Mouse (Mus musculus) intestine, embryonic 16.5 days (tissue): Measurements from ENCODE around the gene Snip1. TPM values are rescaled to one million over a fixed set of nuclear protein-coding genes. Genes with fewer than 3 reads are reported as not detected.

ENCODE experiments used
- polyA plus RNA-seq: library from polyadenylated mRNA; unstranded; fragments of >200 nt; fragmentation: Nextera tagmentation; extraction: Ambion mirVana; gene quantifications from 2 replicates; pipeline ENCODE4 v1.2.1, GENCODE M21; 2015

The Snip1 gene
- polyA plus RNA-seq, 1 experiment from 2014 or later = 22.7 TPM

Other genes starting within 250 kb of the Snip1 start
- 27.3 and 29.5 TPM in 2 replicates for gene Yrdc, start 216.0 kb upstream of the Snip1 start, polyA plus RNA-seq
- 35.3 and 35.8 TPM in 2 replicates for gene 1110065P20Rik, start 215.5 kb upstream of the Snip1 start, polyA plus RNA-seq
- gene Maneal, start 204.5 kb upstream of the Snip1 start, polyA plus RNA-seq = 0.36 and 0.44 TPM in 2 replicates
- 0.07 and 0.15 TPM in 2 replicates for gene Epha10, start 185.8 kb upstream of the Snip1 start, polyA plus RNA-seq
- 9.1 and 9.3 TPM in 2 replicates for gene 9930104L06Rik, start 129.6 kb upstream of the Snip1 start, polyA plus RNA-seq
- 105 and 126 TPM in 2 replicates for gene Cdca8, start 127.4 kb upstream of the Snip1 start, polyA plus RNA-seq
- 6.0 and 8.0 TPM in 2 replicates for gene Rspo1, start 80.2 kb upstream of the Snip1 start, polyA plus RNA-seq
- 61.8 and 64.6 TPM in 2 replicates for gene Gnl2, start 50.1 kb upstream of the Snip1 start, polyA plus RNA-seq
- not detected in 2 replicates for gene Dnali1, start 969 bp upstream of the Snip1 start, polyA plus RNA-seq
- 39.3 and 40.3 TPM in 2 replicates for gene Meaf6, start 18.5 kb downstream of the Snip1 start, polyA plus RNA-seq
- gene Zc3h12a, start 61.2 kb downstream of the Snip1 start, polyA plus RNA-seq = 1.4 and 1.5 TPM in 2 replicates